In genomic region chr4:119733184-119733880, GRCm38 (mm10) we compare ENCODE assay signal across 8 mouse cellular contexts. TPM values are rescaled to one million over a fixed set of nuclear protein-coding genes. Genes with fewer than 3 reads are reported as not detected.
DNase-seq lines count a peak whose midpoint lies in the region; ATAC-seq and TF ChIP-seq lines count a peak whose summit lies in the region.

Hivep3 (plus strand) TSS chr4:119733784.

- H3K9ac ChIP-seq in neural tube, embryonic 15.5 days (replicated peaks): peak within 1 kb of the TSS; percentile 70

- H3K9me3 ChIP-seq in neural tube, embryonic 15.5 days (replicated peaks): no peaks in the 10 kb centered on the region

- TF ChIP-seq POLR2A in lung, adult 2 months (IDR thresholded peaks at IDR 0.05; ENCODE audit: borderline replicate concordance, extremely low read depth, low read depth, low read length): peak; percentile 97

- peaks cover 8% of the 10 kb centered on the region; the same call in 1 of the 2 replicates for H3K27me3 ChIP-seq in neural tube, embryonic 15.5 days (replicated peaks)

- no peaks in the 10 kb centered on the region for H3K36me3 ChIP-seq in neural tube, embryonic 15.5 days

- H3K4me3 ChIP-seq in layer of hippocampus, adult 2 months: peak within 1 kb of the TSS; percentile 99
- H3K4me3 ChIP-seq in lung, adult 2 months (replicated peaks; ENCODE audit: extremely low read depth, low read depth, low read length): peak within 1 kb of the TSS; percentile 70
- H3K4me3 ChIP-seq in neural tube, embryonic 15.5 days (replicated peaks): peak within 1 kb of the TSS; percentile 62

- peak within 1 kb of the TSS; percentile 89 for H3K4me2 ChIP-seq in neural tube, embryonic 15.5 days

- peak within 1 kb of the TSS; percentile 95 for H3K27ac ChIP-seq in layer of hippocampus, adult 2 months
- H3K27ac ChIP-seq in neural tube, embryonic 15.5 days (replicated peaks): peak within 1 kb of the TSS; percentile 86

- peak; percentile 99 for ATAC-seq in neural tube, embryonic 15.5 days (ENCODE audit: low FRiP score)

- peak; percentile 100 for DNase-seq in Muller cell, postnatal 12 days (ENCODE audit: inconsistent ontology term)
- DNase-seq in cerebellum, adult 9-10 months: peak; percentile 100
- peak; percentile 97 for DNase-seq in forelimb bud, embryonic 11.5 days (ENCODE audit: low read depth, low spot score)
- peak; percentile 100 for DNase-seq in heart, postnatal 4 days
- DNase-seq in layer of hippocampus, adult 2 months (ENCODE audit: low spot score in 2 of 2): peak; percentile 99 to 100
- DNase-seq in lung, adult 2 months: peak; percentile 100
- DNase-seq in testis, postnatal 10 days (ENCODE audit: low spot score): peak; percentile 100

- peak; percentile 17; the same call in 1 of the 2 replicates for TF ChIP-seq CTCF in layer of hippocampus, adult 2 months (conservative IDR thresholded peaks at IDR 0.05)
- no peak for TF ChIP-seq CTCF in lung, adult 2 months (IDR thresholded peaks at IDR 0.05; ENCODE audit: insufficient read depth, low read length)

- WGBS in lung, adult 2 months: under 1% methylated on average over 47 of the region's 47 CpGs
- 1% methylated on average over 32 of the region's 47 CpGs for WGBS in neural tube, embryonic 15.5 days

- no peaks in the 10 kb centered on the region; the same call in 1 of the 2 replicates for H3K4me1 ChIP-seq in lung, adult 2 months (ENCODE audit: control insufficient read depth, insufficient read depth, low read length)
- H3K4me1 ChIP-seq in neural tube, embryonic 15.5 days: peaks cover 12% of the 10 kb centered on the region

RNA-seq across cellular contexts. Expression of gene Hivep3, which starts in this region (rescaled TPM):
- 1 to 10 TPM; 6.2 to 7.1 TPM for total RNA-seq in heart, postnatal 4 days (2021)
- 10 to 100 TPM; 46.5 to 54.8 TPM for total RNA-seq in layer of hippocampus, adult 2 months (2021)
- polyA plus RNA-seq in lung, adult 2 months (2012; rRNA removed): 15.0 and 23.1 TPM in 2 replicates
- 21.0 and 23.6 TPM in 2 replicates for polyA plus RNA-seq in neural tube, embryonic 15.5 days (2015; fragmentation: Nextera tagmentation; extraction: Ambion mirVana)

Comparison
In these comparisons a context has a peak if more than half of its experiments do, and no peak if none do; other contexts are left out.
1. Peak in every context shown above with its lines: DNase-seq, ATAC-seq, H3K4me3 ChIP-seq and H3K27ac ChIP-seq.
2. RNA of gene Hivep3 (total RNA-seq): 46.5 to 54.8 TPM in layer of hippocampus, adult 2 months; 6.2 to 7.1 TPM in heart, postnatal 4 days; every median in the first group is over 4 times any median in the second.